Mouse (Mus musculus): ENCODE data around the gene Lurap1l.

Lurap1l gene

GRCm38 (mm10) chr4:81003528-81003927 lies 93.1 kb downstream of the Lurap1l start:
- DNase-seq (ENCODE audit: low read depth, low spot score), result no peak
